Mouse (Mus musculus) Patski (cell line): Measurements from ENCODE around the gene Rps6. TPM values are rescaled to one million over a fixed set of nuclear protein-coding genes. Genes with fewer than 3 reads are reported as not detected.

Experiments used
- ATAC-seq: fragments of 100-300 bp; one replicate; pipeline ENCODE4 v1.8.0; 2021
- CTCF ChIA-PET: fragments of 350-600 bp; sonication (Branson Sonifier 250); formaldehyde crosslinking; loops from one replicate; lab custom pipeline; 2022; ENCODE audit warnings: inconsistent platforms; lab: Charles Lee
- POLR2A ChIA-PET: fragments of 350-600 bp; sonication (Branson Sonifier 250); formaldehyde crosslinking; loops from one replicate; lab custom pipeline; 2022; ENCODE audit warnings: antibody characterized with exemption, inconsistent platforms; lab: Charles Lee
- DNase-seq: peaks from one replicate; pipeline ENCODE4 v3.0.0-alpha.2; 2011; ENCODE audit warnings: low read depth, low spot score
- H3K27me3 ChIP-seq: fragments of 371-371 bp; one replicate; pipeline ENCODE4 v1.5.1; 2021
- CTCF ChIP-seq: fragments of 100-300 bp; IDR thresholded peaks from one replicate; pipeline ENCODE4 v1.5.1; 2021
- in situ Hi-C: fragments of 300-500 bp; cut with MboI; formaldehyde crosslinking; loops from 3 replicates; pipeline ENCODE4 v1.11.1; 2018; ENCODE audit warnings: low pct_unique_long_range_greater_than_20kb, mixed read lengths
- polyA plus RNA-seq: library from polyadenylated mRNA; unstranded; gene quantifications from one replicate; pipeline ENCODE4 v1.2.3, GENCODE M21; 2021

Rps6 gene
- polyA plus RNA-seq, 1 experiment from 2014 or later = 305 TPM

GRCm38 (mm10) chr4:86882413-86882812, 25.2 kb upstream of the Rps6 start:
- ChIA-PET POLR2A (no interaction called here), CTCF (no interaction called here)
- in situ Hi-C loops = no loop called here
- no peak for TF ChIP-seq CTCF
- DNase-seq = no peak
- no peaks in the 10 kb centered on the region for H3K27me3 ChIP-seq
- no peak for ATAC-seq

- POLR2A ChIA-PET = no interaction called here
- in situ Hi-C loops = no loop called here
- CTCF ChIA-PET = interaction anchor here (0.9 kb wide), 1 partner anchor 26 kb away, joined by 3 read pairs; no protein-coding TSS in a partner anchor
- ATAC-seq (no peak), DNase-seq (no peak)
- TF ChIP-seq CTCF = no peak
- no peaks in the 10 kb centered on the region for H3K27me3 ChIP-seq
Observed at GRCm38 (mm10) chr4:86881178-86881577, 24.0 kb upstream of the Rps6 start.

- DNase-seq = no peak
- in situ Hi-C loops = no loop called here
- CTCF ChIA-PET = no interaction called here
- ATAC-seq = no peak
- POLR2A ChIA-PET = interaction anchor here (1.2 kb wide), 1 partner anchor 9 kb away, joined by 3 read pairs; no protein-coding TSS in a partner anchor
- no peak for TF ChIP-seq CTCF
- peaks cover 3% of the 10 kb centered on the region for H3K27me3 ChIP-seq
Observed at GRCm38 (mm10) chr4:86879477-86879876, 22.3 kb upstream of the Rps6 start.

- in situ Hi-C loops = no loop called here
- no peak for TF ChIP-seq CTCF
- ChIA-PET POLR2A (interaction anchor here (0.7 kb wide), 2 partner anchors 34 to 277 kb away, joined by 4 to 6 read pairs; no protein-coding TSS in a partner anchor), CTCF (no interaction called here)
- ATAC-seq (peak; percentile 31), DNase-seq (no peak)
- peaks cover 3% of the 10 kb centered on the region for H3K27me3 ChIP-seq
Observed at GRCm38 (mm10) chr4:86874146-86874847, 17.1 kb upstream of the Rps6 start, which contains the start of gene Acer2. Gene Acer2 (plus strand): TSS chr4:86874396.

GRCm38 (mm10) chr4:86873072-86873471, 15.9 kb upstream of the Rps6 start:
- in situ Hi-C loops = no loop called here
- TF ChIP-seq CTCF = no peak
- CTCF ChIA-PET = no interaction called here
- no peak for DNase-seq
- POLR2A ChIA-PET = no interaction called here
- peaks cover 3% of the 10 kb centered on the region for H3K27me3 ChIP-seq
- no peak for ATAC-seq

GRCm38 (mm10) chr4:86871988-86872387, 14.8 kb upstream of the Rps6 start:
- ChIA-PET POLR2A (no interaction called here), CTCF (no interaction called here)
- DNase-seq = no peak
- no peak for ATAC-seq
- no peak for TF ChIP-seq CTCF
- peaks cover 3% of the 10 kb centered on the region for H3K27me3 ChIP-seq
- in situ Hi-C loops = no loop called here

GRCm38 (mm10) chr4:86864087-86864486, 6.9 kb upstream of the Rps6 start:
- CTCF ChIA-PET = no interaction called here
- DNase-seq = no peak
- H3K27me3 ChIP-seq = peaks cover 3% of the 10 kb centered on the region
- TF ChIP-seq CTCF = no peak
- POLR2A ChIA-PET = no interaction called here
- ATAC-seq = no peak
- in situ Hi-C loops = no loop called here

GRCm38 (mm10) chr4:86858070-86858440, 843 bp upstream of the Rps6 start:
- ChIA-PET POLR2A (no interaction called here), CTCF (interaction anchor here (1.2 kb wide), 1 partner anchor 8 kb away, joined by 3 read pairs; no protein-coding TSS in a partner anchor)
- no peak for TF ChIP-seq CTCF
- in situ Hi-C loops = no loop called here
- H3K27me3 ChIP-seq = no peaks in the 10 kb centered on the region
- DNase-seq (no peak), ATAC-seq (no peak)

- DNase-seq (no peak), ATAC-seq (peak; percentile 52)
- ChIA-PET POLR2A (interaction anchor here (0.6 to 0.7 kb wide), 2 partner anchors 46 to 144 kb away, joined by 3 to 6 read pairs; no protein-coding TSS in a partner anchor), CTCF (no interaction called here)
- in situ Hi-C loops = no loop called here
- no peak for TF ChIP-seq CTCF
- H3K27me3 ChIP-seq = no peaks in the 10 kb centered on the region
Observed at GRCm38 (mm10) chr4:86856304-86857112, 704 bp downstream of the Rps6 start.

GRCm38 (mm10) chr4:86852813-86853590, 4.2 kb downstream of the Rps6 start:
- ATAC-seq = no peak
- POLR2A ChIA-PET = no interaction called here
- no peaks in the 10 kb centered on the region for H3K27me3 ChIP-seq

More at GRCm38 (mm10) chr4:86852813-86853590, 4.2 kb downstream of the Rps6 start:
- CTCF ChIA-PET = no interaction called here
- in situ Hi-C loops = no loop called here
- no peak for DNase-seq
- no peak for TF ChIP-seq CTCF
